Mouse (Mus musculus) mature B cell (primary cell): ENCODE measurements around the gene Kcnj8.
"Not testable (repeated sequence)": the region's sequence is repeated elsewhere in the genome, so short reads cannot be mapped to it uniquely, and the experiment has no call there.

Experiments used
- in situ Hi-C: fragments of 300-500 bp; cut with MboI; formaldehyde crosslinking; loops from 2 replicates; pipeline ENCODE4 v1.14.3; 2019

Gene Kcnj8

DNA sequence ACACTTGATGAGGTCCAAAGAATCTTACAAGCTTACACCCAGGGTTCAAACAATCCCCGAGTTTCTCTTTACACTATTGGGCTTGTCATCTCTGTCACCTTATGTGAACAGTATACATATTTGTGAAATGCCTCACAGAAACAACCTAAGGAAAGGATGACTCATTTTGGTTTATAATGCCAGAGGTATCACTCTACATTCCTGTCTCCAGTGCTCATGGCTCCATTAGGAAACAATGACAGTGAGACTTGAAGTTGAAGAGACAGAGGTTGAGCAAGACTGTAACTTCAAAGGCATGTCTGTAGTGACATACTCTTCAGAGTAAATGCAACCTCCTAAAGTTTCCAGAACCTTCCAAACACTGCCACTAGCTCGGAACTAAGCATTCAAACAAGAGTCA, 23.0 kb downstream of the Kcnj8 start:
- in situ Hi-C loops, result no loop called here

DNA sequence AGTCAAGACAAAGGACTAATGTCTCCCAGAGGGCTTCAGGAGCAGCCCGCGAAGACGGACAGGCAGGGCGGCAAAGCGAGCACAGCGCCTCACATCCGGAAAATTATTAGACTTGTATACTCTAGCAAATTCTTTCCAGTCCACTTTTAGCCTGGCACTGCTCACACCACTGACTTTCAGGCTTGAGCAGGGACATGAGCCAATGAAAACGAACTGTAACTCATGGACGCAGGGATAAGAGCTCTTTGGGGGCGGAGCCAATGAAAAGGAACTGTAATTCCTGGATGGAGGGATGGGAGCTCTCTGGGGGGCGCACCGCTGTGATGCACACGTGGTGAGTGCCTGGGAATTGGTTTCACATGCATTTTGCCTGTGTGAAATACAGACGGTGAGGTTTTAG, 26.3 kb downstream of the Kcnj8 start:
- in situ Hi-C loops, result no loop called here

GRCm38 (mm10) chr6:142543648-142544047, 27.8 kb downstream of the Kcnj8 start:
- in situ Hi-C loops, result no loop called here

DNA sequence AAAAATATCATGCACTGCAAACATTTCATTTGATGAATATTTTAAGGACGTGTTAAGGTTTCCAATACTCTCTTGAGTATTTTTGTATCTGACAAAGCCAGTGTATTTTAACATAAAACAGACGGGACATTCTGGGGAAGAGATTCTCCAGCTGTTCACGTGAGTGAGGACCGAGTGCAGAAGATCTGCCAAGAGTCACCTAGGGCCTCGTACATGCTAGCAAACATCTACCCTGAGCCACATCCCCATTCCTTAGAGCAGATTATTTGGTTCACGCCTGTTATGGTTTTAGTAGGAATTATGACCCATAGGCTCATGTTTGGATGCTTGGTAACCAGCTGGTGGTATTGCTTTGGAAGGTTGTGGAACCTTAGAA, 28.6 kb downstream of the Kcnj8 start:
- in situ Hi-C loops, result no loop called here

- in situ Hi-C loops, result no loop called here
These were observed 29.2 kb downstream of the Kcnj8 start for GRCm38 (mm10) chr6:142542082-142542799.

DNA sequence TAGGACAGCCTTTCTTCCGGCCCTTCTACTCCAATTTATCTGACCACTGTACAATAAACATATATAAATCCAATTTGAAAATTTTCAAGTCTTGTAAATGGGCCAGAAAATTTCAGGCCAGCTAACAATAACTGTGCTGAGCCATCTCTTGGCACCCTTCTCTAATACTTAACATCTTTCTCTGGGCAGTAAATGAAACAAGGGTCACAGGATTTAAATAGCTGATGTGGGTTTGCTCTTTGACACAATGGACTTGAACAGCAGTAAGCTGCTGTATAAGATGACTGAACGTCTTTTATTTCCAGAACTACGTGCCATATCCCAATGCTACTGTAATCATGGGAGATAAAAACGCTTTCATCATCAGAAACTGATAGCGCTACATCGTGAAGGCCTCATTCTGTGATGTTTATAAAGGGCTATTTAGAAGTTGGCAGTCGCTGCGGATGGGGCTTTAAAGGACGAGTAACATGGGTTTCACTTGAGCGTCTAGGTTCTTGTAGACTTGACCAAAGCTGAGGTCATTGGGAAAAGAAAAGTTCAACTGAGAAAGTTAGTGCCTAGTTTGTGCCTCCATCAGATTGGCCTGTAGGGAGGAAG, 30.8 kb downstream of the Kcnj8 start:
- in situ Hi-C loops, result no loop called here

GRCm38 (mm10) chr6:142540131-142540530, 31.3 kb downstream of the Kcnj8 start:
- in situ Hi-C loops, result no loop called here

- in situ Hi-C loops, result no loop called here
These were observed 32.9 kb downstream of the Kcnj8 start for GRCm38 (mm10) chr6:142538503-142538902.

DNA sequence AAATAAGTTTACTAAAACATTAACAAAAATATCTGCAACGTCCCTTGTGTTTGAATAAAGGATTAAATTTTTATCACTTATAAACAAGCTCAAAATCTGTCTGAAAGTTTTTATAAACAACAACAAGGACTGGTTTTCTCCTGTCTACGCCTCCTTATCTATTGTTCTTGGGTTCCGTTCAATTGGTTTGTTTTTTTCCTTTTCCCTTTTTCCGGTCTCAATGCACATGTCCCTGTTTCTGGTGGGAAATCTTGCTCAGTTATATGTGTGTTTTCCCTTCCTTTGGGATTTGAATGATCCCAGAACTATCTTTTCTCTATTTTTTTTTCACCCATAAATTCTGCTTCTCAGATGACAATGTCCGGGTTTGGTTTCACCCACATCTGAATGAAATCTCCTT, 38.0 kb downstream of the Kcnj8 start:
- in situ Hi-C loops, result no loop called here

- in situ Hi-C loops, result no loop called here
These were observed 38.7 kb downstream of the Kcnj8 start for GRCm38 (mm10) chr6:142532686-142533085.

GRCm38 (mm10) chr6:142532141-142532540, 39.3 kb downstream of the Kcnj8 start:
- in situ Hi-C loops, result no loop called here

DNA sequence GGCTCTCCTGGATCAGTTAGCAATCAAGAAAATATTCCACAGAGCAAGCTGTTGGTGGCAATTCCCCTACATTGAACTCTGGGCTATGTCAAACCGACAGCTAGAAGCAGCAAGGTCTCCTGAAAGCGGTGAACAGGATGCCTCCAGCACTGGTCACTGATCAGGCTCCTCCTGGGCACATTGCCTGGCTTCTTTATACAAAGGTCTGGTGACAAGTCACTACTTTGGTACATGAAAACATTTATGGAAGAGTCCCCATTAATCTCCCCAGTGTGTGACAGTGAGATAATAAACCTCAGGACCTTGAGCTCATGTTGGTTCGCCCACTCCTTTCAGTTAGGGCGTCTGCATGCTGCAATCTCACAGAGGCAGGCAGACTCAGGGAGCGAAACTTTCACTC, 41.0 kb downstream of the Kcnj8 start:
- in situ Hi-C loops, result no loop called here

GRCm38 (mm10) chr6:142529680-142530079, 41.7 kb downstream of the Kcnj8 start:
- in situ Hi-C loops, result no loop called here

DNA sequence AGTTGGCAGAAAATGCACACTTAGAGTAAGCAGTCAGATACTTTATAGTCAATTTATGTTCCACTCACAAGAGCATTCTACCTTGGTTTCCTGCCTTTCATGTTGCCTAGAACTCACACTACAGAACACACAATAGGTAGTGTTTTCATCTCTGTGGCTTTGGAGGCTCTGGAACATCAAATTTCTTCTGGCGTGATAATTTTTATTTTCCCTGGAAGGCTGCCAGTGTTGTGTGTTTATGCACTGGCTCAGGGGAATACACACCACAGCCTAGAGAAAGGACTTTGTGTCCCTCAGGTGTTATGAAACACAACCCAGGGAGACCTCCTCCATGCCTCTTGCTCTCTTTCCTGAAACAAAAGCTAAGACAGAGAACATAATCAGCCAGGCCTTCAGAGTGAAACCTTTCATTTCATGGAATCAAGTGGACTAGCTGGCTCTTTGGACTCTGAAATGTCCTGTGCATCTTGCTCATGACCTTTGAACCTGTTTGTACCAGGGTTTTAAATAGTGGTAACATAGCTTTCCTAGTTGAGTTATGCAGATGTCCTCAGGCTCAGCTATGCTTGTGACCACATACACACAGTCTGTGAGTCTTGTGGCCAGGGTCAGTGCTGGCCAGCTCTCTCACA, 43.4 kb downstream of the Kcnj8 start:
- in situ Hi-C loops, result no loop called here

GRCm38 (mm10) chr6:142524635-142525308, 46.6 kb downstream of the Kcnj8 start:
- in situ Hi-C loops, result no loop called here

DNA sequence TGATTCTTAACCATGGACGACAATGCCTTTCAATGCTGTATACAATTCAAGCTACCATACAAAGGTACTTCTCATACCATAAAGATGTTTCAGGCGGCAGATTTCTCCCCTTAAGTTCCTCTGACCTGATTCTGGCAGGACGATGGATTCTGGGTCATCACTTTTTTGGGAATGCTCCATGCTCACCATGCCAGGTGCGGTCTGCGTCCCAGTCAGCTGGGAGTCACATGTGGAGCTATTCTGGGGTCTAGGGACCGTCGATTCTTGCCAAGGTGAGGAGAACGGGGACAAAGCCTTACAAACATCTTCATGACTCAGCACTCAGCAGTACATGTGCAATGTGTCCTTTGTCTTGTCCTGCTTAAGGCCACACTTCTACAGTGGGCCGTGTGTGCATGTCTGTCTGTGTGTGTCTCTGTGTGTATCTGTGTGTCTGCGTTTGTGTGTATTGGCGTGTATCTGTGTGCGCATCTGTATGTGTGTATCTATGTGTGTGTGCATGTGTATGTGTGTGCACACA, 49.8 kb downstream of the Kcnj8 start:
- in situ Hi-C loops, result no loop called here

GRCm38 (mm10) chr6:142519110-142519509, 52.3 kb downstream of the Kcnj8 start:
- in situ Hi-C loops, result no loop called here

DNA sequence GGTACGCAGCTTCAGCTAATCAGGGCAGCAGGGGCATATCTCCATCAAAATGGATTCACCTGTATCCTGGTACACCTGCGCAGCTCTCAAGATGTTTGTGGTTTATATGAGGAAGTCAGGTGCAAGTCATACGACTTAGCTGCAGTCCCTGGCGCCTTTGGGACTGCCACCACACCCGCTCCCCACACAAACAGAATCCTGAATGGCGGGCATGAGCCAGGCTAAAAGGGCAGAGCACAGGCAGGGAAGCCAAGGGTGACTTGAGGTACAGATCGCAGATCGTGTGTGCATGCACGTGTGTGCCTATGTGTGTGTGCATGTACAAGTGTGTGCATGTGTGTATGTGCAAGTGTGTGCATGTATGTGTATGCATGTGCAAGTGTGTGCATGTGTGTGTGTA, 56.0 kb downstream of the Kcnj8 start:
- in situ Hi-C loops, result not testable (repeated sequence)

GRCm38 (mm10) chr6:142514912-142515311, 56.5 kb downstream of the Kcnj8 start:
- in situ Hi-C loops, result no loop called here
